Mouse (Mus musculus) stomach, postnatal 0 days (tissue): ENCODE results near the gene Rai14.

Source experiments
- CTCF ChIP-seq: IDR thresholded peaks from 2 replicates; pipeline ENCODE4 v1.5.1; 2016; ENCODE audit warnings: antibody characterized with exemption, low read depth, mild to moderate bottlenecking, moderate library complexity
- EP300 ChIP-seq: optimal IDR thresholded peaks from 2 replicates; pipeline ENCODE3; 2016; ENCODE audit warnings: antibody characterized with exemption

DNA sequence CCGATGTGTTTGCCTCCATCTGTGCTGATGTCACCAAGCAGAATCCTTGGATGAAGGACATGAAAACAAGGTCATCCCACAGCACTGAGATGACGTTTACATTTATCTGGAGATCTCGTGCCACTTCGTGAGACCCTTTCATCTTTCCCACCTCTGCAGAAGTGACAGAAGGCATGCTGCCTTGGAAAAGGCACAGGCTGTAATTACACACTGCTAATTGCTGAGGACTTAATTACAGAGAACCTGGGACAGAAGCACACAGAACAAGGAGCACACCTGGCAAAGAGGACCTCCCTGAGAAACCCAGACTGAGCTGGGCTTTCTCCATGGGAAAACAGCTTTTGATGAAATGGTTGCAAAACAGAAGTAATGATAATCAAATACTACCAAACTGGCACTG lies 21.8 kb downstream of the Rai14 start:
- TF ChIP-seq CTCF = no peak
- no peak for TF ChIP-seq EP300
